Mouse (Mus musculus): ENCODE measurements around the gene Hes7.

- no peak for TF ChIP-seq EP300 (IDR thresholded peaks at IDR 0.05; ENCODE audit: low read depth)
- TF ChIP-seq CTCF (IDR thresholded peaks at IDR 0.05; ENCODE audit: low read depth), result no peak
Measured at GRCm38 (mm10) chr11:69105227-69105626, 15.0 kb upstream of the Hes7 start.

All from liver, embryonic 14.5 days (tissue).